Mouse (Mus musculus): ENCODE data around the gene Atat1. TPM values are rescaled to one million over a fixed set of nuclear protein-coding genes. Genes with fewer than 3 reads are reported as not detected.
A peak's percentile ranks its signal among the peaks of the same experiment; 100 is the strongest.

The Atat1 gene
- polyA plus RNA-seq, 1 experiment from 2014 or later, result 128 TPM

DNA sequence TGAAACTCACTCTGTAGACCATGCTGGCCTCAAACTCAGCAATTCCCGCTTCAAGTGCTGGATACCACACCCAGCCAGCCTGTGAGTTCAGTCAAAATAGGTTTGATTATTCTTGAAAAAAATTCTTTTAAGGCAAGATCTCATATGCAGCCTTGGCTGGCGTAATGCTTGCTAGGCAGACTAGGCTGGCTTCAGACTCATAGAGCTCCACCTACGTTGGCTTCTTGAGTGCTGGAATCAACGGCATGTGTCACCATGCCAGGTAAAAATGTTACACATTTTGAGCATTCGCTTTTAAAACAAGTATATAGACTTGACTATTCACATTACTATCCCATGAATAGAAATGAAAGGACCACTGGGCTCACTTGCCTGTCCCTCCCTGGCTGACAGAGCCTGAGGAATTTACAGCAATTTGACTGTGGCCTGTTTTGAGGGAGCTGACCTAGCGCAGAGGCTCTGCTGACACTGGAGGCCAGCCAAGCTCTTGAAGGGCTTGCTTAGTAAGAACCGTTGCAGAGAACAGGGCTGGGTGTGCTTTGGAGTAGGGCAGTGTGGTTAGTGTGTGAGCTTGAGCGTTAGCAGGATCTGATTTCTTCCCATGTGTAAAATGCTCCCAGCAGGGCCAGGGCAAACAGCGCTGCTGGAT lies 6.4 kb downstream of the Atat1 start:
- H3K36me3 ChIP-seq (ENCODE audit: control insufficient read depth, insufficient read depth, low read length), result peaks cover 10% of the 10 kb centered on the region
- DNase-seq (ENCODE audit: low spot score) (no peak), ATAC-seq (ENCODE audit: insufficient number of reproducible peaks, low FRiP score, low TSS enrichment, low read depth) (no peak)
- no peaks in the 10 kb centered on the region for H3K27me3 ChIP-seq (ENCODE audit: control insufficient read depth, insufficient read depth, low read length)
- no peak overlapping the region for H3K4me3 ChIP-seq (ENCODE audit: low read depth, low read length)
- no peak overlapping the region for H3K9ac ChIP-seq (ENCODE audit: low read length)
- no peaks in the 10 kb centered on the region for H3K9me3 ChIP-seq (ENCODE audit: control insufficient read depth, low read length)
- no peak overlapping the region for H3K4me2 ChIP-seq (ENCODE audit: low read depth, severe bottlenecking)
- no peak overlapping the region for H3K27ac ChIP-seq (replicated peaks; ENCODE audit: low read depth, low read length)
- H3K4me1 ChIP-seq (ENCODE audit: control insufficient read depth, insufficient read depth, low read length), result no peaks in the 10 kb centered on the region
- WGBS, result 91% methylated on average over 9 of the region's 9 CpGs

DNA sequence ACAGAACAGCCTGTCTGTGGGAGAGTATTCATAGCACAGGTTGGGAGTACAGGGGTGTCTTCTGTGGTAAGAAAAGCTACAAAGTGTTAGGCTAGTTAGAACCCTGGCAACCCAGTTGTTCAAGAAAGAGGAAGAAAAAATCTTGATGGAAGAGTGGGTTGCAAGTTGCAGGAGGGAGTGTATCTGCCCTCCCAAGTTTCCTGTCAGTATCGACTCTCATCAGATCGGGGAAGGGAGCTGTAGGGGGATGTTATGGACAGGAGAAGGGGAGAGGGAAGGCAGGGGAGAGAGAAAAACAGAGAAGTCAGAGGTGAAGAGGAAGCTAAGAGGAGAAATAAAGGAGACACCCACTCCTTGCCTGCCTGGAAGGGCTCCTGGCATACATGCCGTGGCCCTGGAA lies 9.2 kb downstream of the Atat1 start:
- Histone ChIP-seq H3K4me2 (ENCODE audit: low read depth, severe bottlenecking) (no peak overlapping the region), H3K36me3 (ENCODE audit: control insufficient read depth, insufficient read depth, low read length) (peaks cover 10% of the 10 kb centered on the region), H3K9ac (ENCODE audit: low read length) (no peak overlapping the region), H3K27ac (replicated peaks; ENCODE audit: low read depth, low read length) (no peak overlapping the region), H3K27me3 (ENCODE audit: control insufficient read depth, insufficient read depth, low read length) (no peaks in the 10 kb centered on the region), H3K9me3 (ENCODE audit: control insufficient read depth, low read length) (no peaks in the 10 kb centered on the region), H3K4me3 (ENCODE audit: low read depth, low read length) (no peak overlapping the region), H3K4me1 (ENCODE audit: control insufficient read depth, insufficient read depth, low read length) (peaks cover 4% of the 10 kb centered on the region; the same call in 1 of the 2 replicates)
- ATAC-seq (ENCODE audit: insufficient number of reproducible peaks, low FRiP score, low TSS enrichment, low read depth) (no peak), DNase-seq (ENCODE audit: low spot score) (no peak)
- 84% methylated on average over 3 of the region's 3 CpGs for WGBS

DNA sequence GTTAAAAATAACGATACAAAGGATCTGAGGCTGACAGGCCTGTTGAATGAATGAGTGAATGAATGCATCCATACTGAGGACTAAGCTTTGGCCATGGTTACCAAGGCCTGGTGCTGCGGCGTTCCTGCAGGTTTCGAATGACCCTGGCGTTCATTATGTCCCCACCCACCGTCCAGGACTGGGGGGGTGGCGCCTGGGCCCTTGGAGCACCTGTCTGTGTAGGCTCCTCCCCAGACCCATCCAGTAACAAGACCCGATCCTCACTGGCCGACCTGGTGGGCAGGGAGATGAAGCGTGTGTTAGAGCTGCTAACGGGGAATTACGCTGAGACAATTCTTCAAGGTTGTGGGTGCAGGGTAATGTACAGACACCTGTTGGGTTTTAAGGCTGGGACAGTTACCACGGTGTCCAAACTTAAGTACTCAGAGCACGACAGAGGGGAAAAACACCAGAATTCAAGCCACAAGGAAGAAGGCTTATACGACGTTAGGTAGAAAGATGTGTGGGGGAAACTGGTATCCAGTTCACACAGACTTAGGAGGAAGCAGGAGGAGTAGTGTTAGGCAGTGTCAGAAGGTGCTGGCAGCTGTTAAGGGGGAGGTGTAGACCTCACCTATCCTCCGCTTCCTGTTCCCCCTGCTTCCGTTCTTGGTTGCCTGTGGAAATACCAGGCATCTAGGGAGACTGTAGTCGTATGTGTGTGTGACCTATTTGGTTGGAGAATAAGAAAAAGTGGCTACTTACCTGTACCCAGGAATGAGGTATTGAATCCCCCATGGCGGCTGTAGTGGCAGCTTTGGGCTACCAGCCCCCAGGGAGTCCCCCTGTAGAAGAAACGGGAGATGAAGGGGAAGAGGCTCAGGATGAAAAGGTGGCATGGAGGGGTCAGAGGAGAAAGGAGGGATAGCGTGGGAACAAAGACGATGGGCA lies 12.0 kb downstream of the Atat1 start:
- H3K4me3 ChIP-seq (ENCODE audit: low read depth, low read length), result peak overlapping the region; percentile 52; the same call in 1 of the 2 replicates

DNA sequence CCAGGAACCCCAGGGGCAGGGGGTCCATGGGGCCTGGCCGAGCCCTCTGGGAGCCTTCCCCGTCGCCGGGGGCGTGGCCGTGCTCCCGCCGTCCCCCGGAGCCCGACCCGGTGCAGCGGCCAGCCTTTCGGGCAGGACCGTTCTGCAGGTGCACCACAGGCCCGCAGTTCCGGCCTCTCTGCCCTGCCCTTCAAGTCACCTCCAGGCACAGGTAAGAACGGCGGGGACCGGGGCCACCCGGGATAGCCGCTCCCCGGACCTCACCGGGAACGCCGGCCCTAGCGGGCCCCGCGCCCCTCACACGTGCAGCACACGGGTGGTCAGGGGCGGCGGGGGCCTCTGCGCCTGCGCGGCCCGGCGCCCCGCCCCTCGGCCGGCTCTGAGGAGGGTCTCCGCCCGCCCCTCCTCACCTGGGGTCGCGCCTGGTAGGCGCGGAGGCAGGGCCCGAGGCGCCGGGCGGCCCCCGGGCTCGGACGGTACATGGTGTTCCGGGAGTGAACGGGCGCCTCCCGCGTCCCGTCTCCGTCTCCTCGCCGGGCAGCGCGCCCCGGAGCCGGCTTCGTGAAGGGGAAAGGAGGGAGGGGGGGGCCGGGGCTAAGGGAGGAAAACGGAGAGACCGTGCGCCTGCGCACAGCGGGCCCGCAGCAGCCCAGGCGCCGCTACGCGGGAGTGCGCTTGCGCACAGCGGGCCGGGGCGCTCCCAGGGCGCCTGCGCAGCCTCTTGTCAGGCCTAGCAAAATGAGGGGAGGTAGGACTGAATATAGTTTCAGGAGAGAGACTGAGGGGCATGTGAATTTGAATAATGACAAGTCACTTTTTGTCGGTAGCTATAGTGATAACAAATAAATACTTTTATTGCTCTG lies 12.9 kb downstream of the Atat1 start, which contains the start of gene 2310061I04Rik:
2310061I04Rik (minus strand) TSS at position 651 of the 863 bp plus-strand sequence.
- Histone ChIP-seq H3K4me1 (ENCODE audit: control insufficient read depth, insufficient read depth, low read length) (peaks cover 4% of the 10 kb centered on the region; the same call in 1 of the 2 replicates), H3K9ac (ENCODE audit: low read length) (peak within 1 kb of the TSS; percentile 79), H3K27ac (replicated peaks; ENCODE audit: low read depth, low read length) (peak within 1 kb of the TSS; percentile 72; the same call in 1 of the 2 replicates), H3K27me3 (ENCODE audit: control insufficient read depth, insufficient read depth, low read length) (no peaks in the 10 kb centered on the region), H3K9me3 (ENCODE audit: control insufficient read depth, low read length) (no peaks in the 10 kb centered on the region), H3K36me3 (ENCODE audit: control insufficient read depth, insufficient read depth, low read length) (peaks cover 10% of the 10 kb centered on the region), H3K4me2 (ENCODE audit: low read depth, severe bottlenecking) (peak within 1 kb of the TSS; percentile 92), H3K4me3 (ENCODE audit: low read depth, low read length) (peak within 1 kb of the TSS; percentile 52)
- DNase-seq (ENCODE audit: low spot score), result peak; percentile 88
- ATAC-seq (ENCODE audit: insufficient number of reproducible peaks, low FRiP score, low TSS enrichment, low read depth), result peak; percentile 92
- under 1% methylated on average over 54 of the region's 86 CpGs for WGBS

More for the DNA sequence above, 12.0 kb downstream of the Atat1 start:
- Histone ChIP-seq H3K9ac (ENCODE audit: low read length) (peak overlapping the region; percentile 79; the same call in 1 of the 2 replicates), H3K27ac (replicated peaks; ENCODE audit: low read depth, low read length) (no peak overlapping the region; the same call in 1 of the 2 replicates), H3K36me3 (ENCODE audit: control insufficient read depth, insufficient read depth, low read length) (peaks cover 6% of the 10 kb centered on the region; the same call in 1 of the 2 replicates), H3K4me2 (ENCODE audit: low read depth, severe bottlenecking) (peak overlapping the region; percentile 92), H3K27me3 (ENCODE audit: control insufficient read depth, insufficient read depth, low read length) (no peaks in the 10 kb centered on the region), H3K4me1 (ENCODE audit: control insufficient read depth, insufficient read depth, low read length) (peaks cover 4% of the 10 kb centered on the region; the same call in 1 of the 2 replicates), H3K9me3 (ENCODE audit: control insufficient read depth, low read length) (no peaks in the 10 kb centered on the region)
- peak; percentile 51; the same call in 1 of the 2 replicates for ATAC-seq (ENCODE audit: insufficient number of reproducible peaks, low FRiP score, low TSS enrichment, low read depth)
- peak; percentile 33 for DNase-seq (ENCODE audit: low spot score)
- WGBS, result 45% methylated on average over 23 of the region's 23 CpGs

DNA sequence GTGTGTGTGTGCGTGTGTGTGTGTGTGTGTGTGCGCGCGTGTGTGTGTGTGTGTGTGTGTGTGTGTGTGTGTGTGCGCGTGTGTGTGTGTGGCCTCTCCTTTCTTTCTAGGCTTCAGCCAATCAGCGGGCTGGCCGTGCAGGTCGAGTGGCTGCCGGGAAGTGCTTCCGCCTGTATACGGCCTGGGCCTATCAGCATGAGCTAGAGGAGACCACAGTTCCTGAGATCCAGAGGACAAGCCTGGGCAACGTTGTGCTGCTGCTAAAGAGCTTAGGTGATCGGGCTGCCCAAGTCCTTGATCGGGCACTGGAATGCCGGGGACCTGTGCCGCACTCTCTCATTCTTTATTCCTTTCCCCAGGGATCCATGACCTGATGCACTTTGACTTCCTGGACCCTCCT lies 22.1 kb downstream of the Atat1 start:
- Histone ChIP-seq H3K4me1 (ENCODE audit: control insufficient read depth, insufficient read depth, low read length) (no peaks in the 10 kb centered on the region), H3K36me3 (ENCODE audit: control insufficient read depth, insufficient read depth, low read length) (peaks cover 41% of the 10 kb centered on the region), H3K9ac (ENCODE audit: low read length) (no peak overlapping the region), H3K27me3 (ENCODE audit: control insufficient read depth, insufficient read depth, low read length) (no peaks in the 10 kb centered on the region), H3K4me3 (ENCODE audit: low read depth, low read length) (no peak overlapping the region), H3K9me3 (ENCODE audit: control insufficient read depth, low read length) (no peaks in the 10 kb centered on the region), H3K27ac (replicated peaks; ENCODE audit: low read depth, low read length) (no peak overlapping the region), H3K4me2 (ENCODE audit: low read depth, severe bottlenecking) (no peak overlapping the region)
- ATAC-seq (ENCODE audit: insufficient number of reproducible peaks, low FRiP score, low TSS enrichment, low read depth), result no peak
- WGBS, result 95% methylated on average over 11 of the region's 17 CpGs
- no peak for DNase-seq (ENCODE audit: low spot score)

DNA sequence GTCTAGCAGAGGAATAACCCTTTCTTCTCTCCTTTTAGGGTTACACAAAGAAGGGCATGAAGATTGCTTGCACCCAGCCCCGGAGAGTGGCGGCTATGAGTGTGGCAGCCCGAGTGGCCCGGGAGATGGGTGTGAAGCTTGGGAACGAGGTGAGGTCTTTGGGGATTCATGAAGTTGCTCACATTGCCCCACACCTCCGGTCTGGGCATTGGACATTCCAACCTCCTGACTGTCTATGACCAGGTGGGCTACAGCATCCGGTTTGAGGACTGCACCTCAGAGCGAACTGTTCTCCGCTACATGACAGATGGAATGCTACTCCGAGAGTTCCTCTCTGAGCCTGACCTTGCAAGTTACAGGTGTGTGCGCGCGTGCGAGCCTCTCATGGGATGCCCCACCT lies 26.1 kb downstream of the Atat1 start:
- H3K27ac ChIP-seq (replicated peaks; ENCODE audit: low read depth, low read length), result no peak overlapping the region
- no peak overlapping the region for H3K4me2 ChIP-seq (ENCODE audit: low read depth, severe bottlenecking)
- DNase-seq (ENCODE audit: low spot score) (no peak), ATAC-seq (ENCODE audit: insufficient number of reproducible peaks, low FRiP score, low TSS enrichment, low read depth) (no peak)
- no peaks in the 10 kb centered on the region for H3K9me3 ChIP-seq (ENCODE audit: control insufficient read depth, low read length)
- WGBS, result 97% methylated on average over 14 of the region's 14 CpGs
- no peak overlapping the region for H3K9ac ChIP-seq (ENCODE audit: low read length)
- no peak overlapping the region for H3K4me3 ChIP-seq (ENCODE audit: low read depth, low read length)
- no peaks in the 10 kb centered on the region for H3K27me3 ChIP-seq (ENCODE audit: control insufficient read depth, insufficient read depth, low read length)
- H3K36me3 ChIP-seq (ENCODE audit: control insufficient read depth, insufficient read depth, low read length), result peaks cover 31% of the 10 kb centered on the region
- H3K4me1 ChIP-seq (ENCODE audit: control insufficient read depth, insufficient read depth, low read length), result no peaks in the 10 kb centered on the region

DNA sequence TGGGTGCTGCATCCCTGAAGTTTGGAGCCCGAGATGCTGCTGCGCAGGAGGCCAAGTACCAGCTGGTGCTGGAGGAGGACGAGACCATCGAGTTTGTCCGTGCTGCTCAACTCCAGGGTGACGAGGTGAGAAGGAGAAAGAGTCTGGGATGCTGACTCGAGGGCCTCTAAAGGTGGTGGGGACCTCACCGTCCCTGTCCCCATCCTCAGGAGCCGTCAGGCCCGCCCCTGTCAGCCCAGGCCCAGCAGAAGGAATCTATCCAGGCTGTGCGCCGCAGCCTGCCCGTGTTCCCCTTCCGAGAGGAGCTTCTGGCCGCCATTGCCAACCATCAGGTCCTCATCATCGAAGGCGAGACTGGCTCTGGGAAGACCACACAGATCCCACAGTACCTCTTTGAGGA lies 27.0 kb downstream of the Atat1 start:
- no peak overlapping the region for H3K4me2 ChIP-seq (ENCODE audit: low read depth, severe bottlenecking)
- H3K9me3 ChIP-seq (ENCODE audit: control insufficient read depth, low read length), result no peaks in the 10 kb centered on the region
- no peak overlapping the region for H3K9ac ChIP-seq (ENCODE audit: low read length)
- ATAC-seq (ENCODE audit: insufficient number of reproducible peaks, low FRiP score, low TSS enrichment, low read depth) (no peak), DNase-seq (ENCODE audit: low spot score) (no peak)
- no peaks in the 10 kb centered on the region for H3K27me3 ChIP-seq (ENCODE audit: control insufficient read depth, insufficient read depth, low read length)
- H3K4me3 ChIP-seq (ENCODE audit: low read depth, low read length), result no peak overlapping the region
- WGBS, result 91% methylated on average over 17 of the region's 17 CpGs
- H3K27ac ChIP-seq (replicated peaks; ENCODE audit: low read depth, low read length), result no peak overlapping the region
- no peaks in the 10 kb centered on the region for H3K4me1 ChIP-seq (ENCODE audit: control insufficient read depth, insufficient read depth, low read length)
- peaks cover 26% of the 10 kb centered on the region for H3K36me3 ChIP-seq (ENCODE audit: control insufficient read depth, insufficient read depth, low read length)

All from limb, embryonic 11.5 days (tissue).